Mouse (Mus musculus) testis, adult 2 months (tissue): Measurements from ENCODE around the gene Zfp367. TPM values are rescaled to one million over a fixed set of nuclear protein-coding genes. Genes with fewer than 3 reads are reported as not detected.

ENCODE experiments used
- H3K27ac ChIP-seq: fragments of 200-500 bp; 2 replicates; pipeline ENCODE4 v1.5.1; 2012; ENCODE audit warnings: low read depth, low read length; ENCODE audit not compliant: control insufficient read depth, insufficient read depth
- H3K27me3 ChIP-seq: fragments of 200-500 bp; 2 replicates; pipeline ENCODE4 v1.6.1; 2012; ENCODE audit warnings: mild to moderate bottlenecking, low read length, moderate library complexity; ENCODE audit not compliant: control insufficient read depth, insufficient read depth
- H3K36me3 ChIP-seq: fragments of 200-500 bp; 2 replicates; pipeline ENCODE4 v1.6.1; 2012; ENCODE audit warnings: mild to moderate bottlenecking, low read length; ENCODE audit not compliant: control insufficient read depth, insufficient read depth
- H3K4me1 ChIP-seq: fragments of 200-500 bp; 2 replicates; pipeline ENCODE4 v1.6.1; 2012; ENCODE audit warnings: low read length; ENCODE audit not compliant: control insufficient read depth, insufficient read depth
- H3K4me3 ChIP-seq: fragments of 200-500 bp; 2 replicates; pipeline ENCODE4 v1.5.1; 2012; ENCODE audit warnings: low read depth, mild to moderate bottlenecking, low read length, moderate library complexity, mixed read lengths; ENCODE audit not compliant: control insufficient read depth
- CTCF ChIP-seq: fragments of 200-500 bp; IDR thresholded peaks from 2 replicates; pipeline ENCODE4 v1.5.1; 2012; ENCODE audit warnings: low read depth, mild to moderate bottlenecking, inconsistent platforms, low read length, moderate library complexity; ENCODE audit not compliant: control insufficient read depth, insufficient read depth, insufficient replicate concordance
- POLR2A ChIP-seq: fragments of 200-500 bp; IDR thresholded peaks from 2 replicates; pipeline ENCODE4 v1.6.1; 2012; ENCODE audit warnings: low read depth, mild to moderate bottlenecking, inconsistent platforms, low read length, moderate library complexity; ENCODE audit not compliant: control insufficient read depth
- polyA plus RNA-seq: library from polyadenylated mRNA; depleted of rRNA; stranded (reverse); fragments of >200 nt; gene quantifications from 2 replicates; pipeline ENCODE4 v1.2.3, GENCODE M21; 2012

Gene Zfp367
- polyA plus RNA-seq, 1 experiment = 29.3 TPM

- H3K27me3 ChIP-seq = no peaks in the 10 kb centered on the region
- H3K36me3 ChIP-seq = no peaks in the 10 kb centered on the region
- TF ChIP-seq POLR2A (no peak), CTCF (no peak)
- no peaks in the 10 kb centered on the region for H3K4me1 ChIP-seq
- H3K27ac ChIP-seq = no peak overlapping the region
- H3K4me3 ChIP-seq = no peak overlapping the region
Measured at GRCm38 (mm10) chr13:64107105-64107504, 45.9 kb downstream of the Zfp367 start.

DNA sequence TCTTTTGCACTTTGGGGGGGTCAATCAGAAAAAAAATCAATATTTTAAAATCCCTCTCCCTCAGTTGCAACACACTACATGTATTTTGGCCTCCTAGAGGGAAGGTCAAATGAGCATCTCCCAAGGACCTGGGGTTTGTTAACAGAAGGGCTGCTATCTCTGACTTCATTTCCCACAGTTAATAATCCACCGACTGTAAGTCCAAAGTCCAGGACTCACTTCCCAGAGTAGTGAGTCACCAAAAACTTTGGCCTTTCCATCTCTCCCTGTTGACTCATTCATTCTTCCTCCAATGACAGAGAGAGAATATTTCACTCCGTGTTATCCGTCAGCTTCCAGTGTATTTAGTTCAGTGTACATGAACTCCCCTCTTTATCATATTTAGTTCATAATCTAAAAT, 47.3 kb downstream of the Zfp367 start:
- H3K27me3 ChIP-seq = no peaks in the 10 kb centered on the region
- no peaks in the 10 kb centered on the region for H3K4me1 ChIP-seq
- H3K4me3 ChIP-seq = no peak overlapping the region
- no peak overlapping the region for H3K27ac ChIP-seq
- TF ChIP-seq POLR2A = no peak
- TF ChIP-seq CTCF = no peak
- H3K36me3 ChIP-seq = no peaks in the 10 kb centered on the region

DNA sequence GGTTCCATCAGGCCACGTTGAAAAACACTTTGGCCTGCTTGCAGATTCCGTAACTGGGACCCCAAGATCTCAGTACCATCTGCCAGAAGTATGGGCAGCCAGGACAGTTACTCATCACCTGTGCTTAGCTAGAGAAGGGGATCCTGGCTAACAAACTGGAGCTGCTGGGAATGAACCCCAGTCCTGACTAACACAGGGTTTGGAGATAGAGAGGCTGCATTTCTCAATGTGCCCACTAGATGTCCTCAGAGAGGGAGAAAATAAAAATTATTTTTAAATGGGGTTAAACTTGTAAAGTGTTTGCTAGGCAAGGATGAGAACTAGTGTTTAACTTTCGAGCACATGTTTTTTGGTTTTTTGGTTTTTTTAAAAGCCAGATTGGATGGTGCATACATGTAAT, 52.8 kb downstream of the Zfp367 start:
- peak overlapping the region; percentile 23; the same call in 1 of the 2 replicates for H3K27ac ChIP-seq
- H3K36me3 ChIP-seq = no peaks in the 10 kb centered on the region
- no peaks in the 10 kb centered on the region for H3K27me3 ChIP-seq
- no peak for TF ChIP-seq POLR2A
- TF ChIP-seq CTCF = no peak
- peaks cover 4% of the 10 kb centered on the region; the same call in 1 of the 2 replicates for H3K4me1 ChIP-seq
- H3K4me3 ChIP-seq = no peak overlapping the region

DNA sequence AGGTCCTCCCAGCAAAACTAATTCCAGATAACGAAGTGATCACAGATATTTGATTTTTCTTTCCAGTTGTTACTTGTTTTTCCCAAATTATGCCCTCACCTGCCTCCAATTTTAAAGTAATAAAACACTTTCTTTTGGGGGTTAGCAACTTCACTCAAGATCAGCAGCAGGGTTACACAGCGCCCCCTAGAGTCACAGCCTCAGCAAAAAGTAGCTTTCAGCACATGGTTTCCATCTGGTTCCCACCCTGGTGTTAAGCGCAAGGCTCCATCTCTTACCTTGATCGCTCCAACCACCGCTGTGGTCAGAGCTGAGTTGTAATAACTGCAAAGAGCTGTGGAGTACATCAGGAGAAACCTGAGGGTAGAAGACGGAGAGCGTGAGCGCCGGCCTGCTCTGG, 54.0 kb downstream of the Zfp367 start:
- no peak overlapping the region for H3K4me3 ChIP-seq
- no peaks in the 10 kb centered on the region for H3K27me3 ChIP-seq
- no peak for TF ChIP-seq POLR2A
- TF ChIP-seq CTCF = peak; percentile 52; the same call in 1 of the 2 replicates
- no peaks in the 10 kb centered on the region for H3K36me3 ChIP-seq
- H3K4me1 ChIP-seq = peaks cover 4% of the 10 kb centered on the region; the same call in 1 of the 2 replicates
- H3K27ac ChIP-seq = peak overlapping the region; percentile 18; the same call in 1 of the 2 replicates

DNA sequence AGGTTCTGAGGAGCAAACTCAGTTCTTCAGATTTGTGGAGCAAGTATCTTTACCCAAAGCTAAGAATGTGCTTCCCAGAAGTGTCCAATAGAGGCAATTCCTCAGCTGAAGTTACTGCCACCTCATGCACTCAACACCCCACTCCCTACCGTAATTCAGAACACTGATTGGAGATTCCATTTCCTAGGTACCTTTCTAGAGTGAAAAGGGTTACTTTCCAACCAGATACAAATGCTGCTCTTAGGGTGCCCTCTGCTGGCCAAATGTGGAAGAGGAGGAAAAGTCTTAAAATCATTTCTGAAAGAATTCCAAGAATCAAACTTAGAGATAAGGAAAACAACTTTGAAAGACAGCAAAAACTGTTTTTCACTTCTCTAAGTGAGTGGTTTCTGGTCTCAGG, 59.7 kb downstream of the Zfp367 start:
- no peaks in the 10 kb centered on the region for H3K36me3 ChIP-seq
- H3K4me1 ChIP-seq = no peaks in the 10 kb centered on the region
- peak; percentile 34; the same call in 1 of the 2 replicates for TF ChIP-seq CTCF
- TF ChIP-seq POLR2A = no peak
- no peak overlapping the region for H3K4me3 ChIP-seq
- no peaks in the 10 kb centered on the region for H3K27me3 ChIP-seq
- H3K27ac ChIP-seq = no peak overlapping the region

DNA sequence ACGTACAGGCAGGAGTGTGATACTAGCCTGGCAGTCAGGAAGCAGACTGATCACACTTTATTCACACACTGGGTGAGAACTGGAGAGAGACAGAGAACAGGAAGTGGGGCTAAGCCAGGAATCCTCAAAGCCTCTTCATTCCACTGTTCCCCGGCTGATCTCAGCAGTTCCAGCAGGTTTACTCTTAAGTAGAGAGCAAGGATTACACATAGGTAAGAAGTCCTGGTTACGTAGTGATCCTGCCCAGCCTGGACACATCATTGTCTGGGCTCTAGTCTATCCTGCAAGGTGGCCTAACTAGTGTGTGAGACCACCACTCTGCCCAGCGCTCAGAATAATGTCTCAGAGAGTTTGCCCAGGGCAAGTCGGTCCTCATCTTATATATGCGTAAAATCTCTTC, 60.2 kb downstream of the Zfp367 start:
- TF ChIP-seq POLR2A (no peak), CTCF (no peak)
- H3K27ac ChIP-seq = 0 out of 2 replicates have a peak overlapping the region, but pooled peaks have one; percentile 24
- no peaks in the 10 kb centered on the region for H3K36me3 ChIP-seq
- no peaks in the 10 kb centered on the region for H3K4me1 ChIP-seq
- H3K27me3 ChIP-seq = no peaks in the 10 kb centered on the region
- no peak overlapping the region for H3K4me3 ChIP-seq

DNA sequence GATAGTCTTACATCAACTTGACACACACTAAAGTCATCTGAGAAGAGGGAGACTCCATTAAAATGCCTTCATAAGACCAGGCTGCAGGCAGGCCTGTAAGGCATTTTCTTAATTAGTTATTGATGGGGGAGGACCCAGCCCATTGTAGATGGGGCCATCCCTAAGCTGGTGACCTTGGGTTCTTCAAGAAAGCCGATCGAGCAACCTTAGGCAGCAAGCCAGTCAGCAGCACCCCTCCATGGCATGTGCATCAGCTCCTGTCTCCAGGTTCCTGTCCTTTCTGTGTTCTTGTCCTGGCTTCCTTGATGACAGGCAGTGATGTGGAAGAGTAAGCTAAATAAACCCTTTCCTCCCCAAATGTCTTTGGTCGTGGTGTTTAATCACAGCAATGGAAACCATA, 60.9 kb downstream of the Zfp367 start:
- Histone ChIP-seq H3K27me3 (no peaks in the 10 kb centered on the region), H3K4me3 (no peak overlapping the region), H3K4me1 (no peaks in the 10 kb centered on the region), H3K27ac (peak overlapping the region; percentile 59; the same call in 1 of the 2 replicates), H3K36me3 (no peaks in the 10 kb centered on the region)
- TF ChIP-seq CTCF (no peak), POLR2A (no peak)

GRCm38 (mm10) chr13:64091006-64091405, 62.0 kb downstream of the Zfp367 start:
- TF ChIP-seq CTCF = no peak
- TF ChIP-seq POLR2A = no peak
- no peaks in the 10 kb centered on the region for H3K4me1 ChIP-seq
- H3K27me3 ChIP-seq = no peaks in the 10 kb centered on the region
- no peaks in the 10 kb centered on the region for H3K36me3 ChIP-seq
- H3K4me3 ChIP-seq = no peak overlapping the region
- no peak overlapping the region for H3K27ac ChIP-seq
